Mouse (Mus musculus): Measurements from ENCODE around the gene Polr3e.
A peak's percentile ranks its signal among the peaks of the same experiment; 100 is the strongest.

The Polr3e gene

DNA sequence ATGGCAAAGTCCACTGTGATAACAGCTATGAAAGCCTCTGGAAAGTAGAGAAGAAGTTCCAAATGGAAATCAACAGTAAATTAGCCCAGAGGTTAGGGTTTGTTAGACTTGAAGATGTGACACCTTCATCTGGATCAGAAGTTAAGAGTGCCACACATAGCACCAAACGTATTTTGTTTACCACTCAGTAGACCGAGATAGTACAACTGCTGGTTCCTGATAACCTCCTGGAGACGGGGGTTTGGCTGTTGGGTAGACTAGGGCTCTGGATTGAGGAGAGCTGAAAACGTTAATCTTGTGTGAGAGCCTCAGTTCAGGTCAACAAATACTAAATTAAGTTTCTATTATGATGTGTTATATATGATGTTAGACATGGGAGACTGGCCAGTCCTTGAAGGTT, 62.5 kb downstream of the Polr3e start:
- DNase-seq (ENCODE audit: extremely low spot score), result no peak

DNA sequence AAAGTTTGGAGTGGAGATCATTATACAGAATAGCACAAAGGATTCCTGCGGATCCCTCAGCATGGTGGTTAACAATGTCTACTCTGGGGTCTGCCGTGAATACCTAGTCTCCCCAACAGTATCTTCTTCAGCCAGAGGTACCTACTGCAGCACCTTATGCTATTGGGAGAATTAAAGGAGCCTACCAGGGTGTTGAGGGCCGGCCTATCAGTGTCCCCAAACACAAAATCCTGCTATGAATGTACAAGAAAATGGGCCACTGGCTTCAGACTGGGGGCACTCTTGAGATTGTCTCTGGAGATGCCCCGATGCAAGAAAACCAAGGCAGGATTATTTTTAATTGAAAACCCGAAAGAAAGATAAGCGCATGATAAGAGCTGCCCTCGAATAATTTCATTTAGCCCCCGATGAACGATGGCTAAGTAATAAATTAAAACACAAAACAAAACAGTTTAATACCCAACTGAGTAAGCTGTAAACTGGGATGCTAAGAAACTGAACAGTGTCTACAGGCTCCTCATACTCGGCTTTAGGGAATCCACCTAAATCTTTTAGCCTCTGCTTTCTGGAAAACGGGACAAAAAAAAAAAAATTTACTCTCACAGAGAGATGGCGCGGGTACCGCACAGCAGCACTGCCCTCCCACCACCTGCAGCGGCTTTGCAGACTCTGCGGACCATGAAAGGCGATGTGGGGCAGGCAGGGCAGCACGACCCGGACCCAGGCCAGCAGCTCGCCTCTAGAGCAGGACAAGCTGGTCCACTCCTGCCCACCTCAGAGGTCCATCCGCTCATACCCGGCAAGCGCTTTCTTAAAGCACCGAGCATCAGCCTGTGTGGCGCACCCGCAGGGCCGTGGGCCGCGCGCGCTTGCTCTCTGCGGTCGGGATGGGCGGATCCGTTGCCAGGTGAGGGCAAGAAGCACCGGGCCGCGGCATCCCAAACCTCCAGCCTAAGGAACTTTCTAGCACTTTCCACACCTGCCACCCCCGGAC, 63.7 kb downstream of the Polr3e start:
- DNase-seq (ENCODE audit: extremely low spot score), result peak; percentile 66

GRCm38 (mm10) chr7:120982200-120982841, 64.8 kb downstream of the Polr3e start, which contains the start of the genes Cdr2 and Mfsd13b:
Gene Cdr2, minus strand, starts transcription at chr7:120982312.
Gene Mfsd13b, plus strand, starts transcription at chr7:120982509.
- DNase-seq (ENCODE audit: extremely low spot score), result peak; percentile 98

DNA sequence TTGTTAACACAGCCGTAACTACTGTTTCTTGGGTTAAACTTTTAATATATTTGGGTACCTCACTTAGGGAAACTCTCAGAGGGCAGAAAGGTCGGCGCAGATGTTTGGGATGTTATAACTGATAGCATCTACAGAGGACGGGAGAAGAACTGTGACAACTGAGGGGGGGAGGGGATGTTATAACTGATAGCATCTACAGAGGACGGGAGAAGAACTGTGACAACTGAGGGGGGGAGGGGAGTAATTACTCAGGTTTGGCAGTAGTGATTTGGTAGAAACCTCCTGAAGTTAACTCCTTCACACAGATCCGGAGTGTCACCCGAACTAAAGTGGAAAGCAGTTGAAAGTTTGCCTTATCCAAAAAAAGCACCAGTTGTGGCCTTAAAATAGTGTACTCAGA, 65.4 kb downstream of the Polr3e start:
- DNase-seq (ENCODE audit: extremely low spot score), result no peak

DNA sequence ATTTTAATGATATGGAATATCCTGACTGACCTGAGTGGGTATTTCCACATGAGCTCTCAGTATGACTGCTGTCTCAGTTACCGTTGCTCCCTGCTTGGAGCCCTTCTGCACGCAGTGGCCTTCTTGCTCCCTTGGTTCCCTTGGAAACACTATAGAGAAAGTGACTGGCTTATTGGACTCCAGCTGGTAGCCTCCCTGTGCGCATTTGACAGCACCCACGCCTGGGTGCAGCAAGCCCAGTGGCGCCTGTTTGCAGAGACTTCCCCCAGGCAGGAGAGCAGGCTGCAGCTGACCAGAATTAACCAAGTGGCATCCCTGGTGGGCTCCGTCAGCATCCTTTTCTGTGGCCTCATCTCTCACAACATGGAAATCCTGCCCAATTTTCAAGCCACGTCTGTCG, 73.6 kb downstream of the Polr3e start:
- DNase-seq (ENCODE audit: extremely low spot score), result no peak

All from embryo, embryonic 9.5 days (tissue).